Mouse (Mus musculus): Measurements from ENCODE around the gene Hoxb9. TPM values are rescaled to one million over a fixed set of nuclear protein-coding genes. Genes with fewer than 3 reads are reported as not detected.

The Hoxb9 gene
- total and polyA plus RNA-seq, 3 experiments: not detected

DNA sequence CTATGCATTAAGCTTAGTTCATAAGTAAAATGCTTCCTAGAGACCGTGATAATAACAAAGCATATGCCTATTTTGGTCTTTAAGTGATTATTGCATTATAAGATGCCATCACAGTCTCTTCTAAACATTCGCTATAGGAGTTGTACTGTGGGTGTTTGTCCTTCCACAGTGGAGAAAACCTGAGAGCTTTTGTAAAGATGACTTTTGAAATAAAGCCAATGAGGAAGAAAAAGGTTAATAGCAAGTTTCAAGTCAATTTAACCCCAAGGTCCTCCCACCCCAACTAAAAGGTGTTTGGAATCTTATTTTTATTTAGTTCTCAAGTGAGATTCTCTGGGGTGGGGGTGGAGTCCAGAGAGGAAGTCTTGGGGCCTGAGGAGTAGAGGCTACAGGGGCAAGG lies 41.9 kb downstream of the Hoxb9 start:
- Histone ChIP-seq H3K4me1 (ENCODE audit: control insufficient read depth in 1 of 2, insufficient read depth in 2 of 2) (peaks cover 4 to 29% of the 10 kb centered on the region in 2 experiments; a peak in 2 of 4 replicates), H3K9me3 (replicated peaks; ENCODE audit: low read length) (no peaks in the 10 kb centered on the region), H3K79me2 (replicated peaks; ENCODE audit: control insufficient read depth, extremely low read depth, insufficient read depth, poor library complexity, severe bottlenecking) (no peaks in the 10 kb centered on the region), H3K27me3 (replicated peaks) (peaks cover 64% of the 10 kb centered on the region), H3K4me3 (replicated peaks in 1 of 3; ENCODE audit: low read depth in 2 of 3, low read length in 2 of 3, poor library complexity in 1 of 3) (no peak overlapping the region), H3K9ac (ENCODE audit: insufficient read depth, low read depth) (no peak overlapping the region), H3K27ac (ENCODE audit: insufficient read depth, low read depth) (no peak overlapping the region), H3K4me2 (ENCODE audit: insufficient read depth, low read depth, poor library complexity, severe bottlenecking) (no peak overlapping the region), H3K36me3 (replicated peaks in 1 of 2; ENCODE audit: control insufficient read depth in 1 of 2, insufficient read depth in 1 of 2, low read length in 1 of 2) (no peaks in the 10 kb centered on the region)
- TF ChIP-seq EP300 (IDR thresholded peaks at IDR 0.05; ENCODE audit: low read length) (no peak), MAFK (IDR thresholded peaks at IDR 0.05; ENCODE audit: insufficient replicate concordance, low read length) (no peak), GABPA (IDR thresholded peaks at IDR 0.05; ENCODE audit: insufficient replicate concordance, low read depth, low read length) (no peak), BHLHE40 (IDR thresholded peaks at IDR 0.05; ENCODE audit: low read depth, low read length) (no peak), RAD21 (IDR thresholded peaks at IDR 0.05; ENCODE audit: low read depth, low read length) (no peak), NELFE (IDR thresholded peaks at IDR 0.05; ENCODE audit: low read depth, low read length) (no peak), ZKSCAN1 (IDR thresholded peaks at IDR 0.05; ENCODE audit: borderline replicate concordance, low read depth, low read length) (no peak), MYC (IDR thresholded peaks at IDR 0.05; ENCODE audit: low read depth, low read length) (no peak), IRF4 (IDR thresholded peaks at IDR 0.05; ENCODE audit: low read depth, low read length) (no peak), ZNF384 (IDR thresholded peaks at IDR 0.05; ENCODE audit: low read depth, low read length) (no peak), TCF12 (IDR thresholded peaks at IDR 0.05; ENCODE audit: low read depth, low read length) (no peak), RCOR1 (conservative IDR thresholded peaks at IDR 0.05; ENCODE audit: low read depth, low read length) (no peak), HCFC1 (IDR thresholded peaks at IDR 0.05; ENCODE audit: low read depth, low read length) (no peak), ZC3H11A (IDR thresholded peaks at IDR 0.05; ENCODE audit: low read depth, low read length) (no peak), MXI1 (IDR thresholded peaks at IDR 0.05; ENCODE audit: low read depth, low read length) (no peak), MAX (IDR thresholded peaks at IDR 0.05; ENCODE audit: low read length) (no peak), POLR2AphosphoS2 (IDR thresholded peaks at IDR 0.05; ENCODE audit: low read depth, low read length) (no peak)
- DNase-seq (ENCODE audit: extremely low read depth): no peak
- dilution Hi-C loops (cut with MboI; ENCODE audit: extremely low pct_ligation_motif_present, extremely low pct_unique_long_range_greater_than_20kb, low sequenced_read_pairs): no loop called here
- in situ Hi-C loops (cut with MboI; ENCODE audit: low pct_ligation_motif_present, low pct_unique_long_range_greater_than_20kb, low sequenced_read_pairs): loop anchor here (25.0 kb wide), 1 partner anchor 224 kb away; no protein-coding TSS in a partner anchor

DNA sequence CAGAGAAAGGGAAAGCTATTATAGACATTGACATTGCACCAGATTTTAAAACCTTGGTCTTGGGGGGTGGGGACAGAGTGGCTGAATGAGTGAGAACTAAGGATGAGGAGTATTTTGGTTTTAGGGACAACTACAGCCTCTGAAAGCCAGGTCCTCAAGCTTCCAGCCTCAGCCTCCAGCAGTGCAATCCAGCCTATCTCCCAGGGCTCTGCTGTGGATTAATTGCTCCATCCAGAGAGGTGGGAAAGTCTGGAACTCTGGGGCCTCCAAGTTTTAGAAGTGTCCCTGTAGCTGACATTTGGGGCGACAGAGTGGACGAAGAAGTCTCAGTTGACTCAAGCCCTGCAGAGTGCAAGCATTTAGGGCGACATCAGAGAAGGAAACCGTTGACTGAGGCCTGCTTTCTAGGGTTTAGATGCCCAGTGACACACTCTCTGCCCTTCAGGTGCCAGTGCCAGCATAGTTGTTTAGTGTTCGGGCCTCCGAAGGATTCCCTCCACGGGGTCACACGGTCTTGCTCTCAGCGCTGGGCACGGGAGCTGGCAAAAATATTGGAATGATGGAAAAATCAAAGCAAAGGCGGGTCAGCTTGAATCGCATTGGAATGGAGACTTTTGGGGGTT lies 42.7 kb downstream of the Hoxb9 start:
- no peak overlapping the region for H3K27ac ChIP-seq (ENCODE audit: insufficient read depth, low read depth)
- in situ Hi-C loops (cut with MboI; ENCODE audit: low pct_ligation_motif_present, low pct_unique_long_range_greater_than_20kb, low sequenced_read_pairs) (loop anchor here (25.0 kb wide), 1 partner anchor 223 kb away; no protein-coding TSS in a partner anchor), dilution Hi-C loops (cut with MboI; ENCODE audit: extremely low pct_ligation_motif_present, extremely low pct_unique_long_range_greater_than_20kb, low sequenced_read_pairs) (no loop called here)
- H3K4me1 ChIP-seq (ENCODE audit: control insufficient read depth in 1 of 2, insufficient read depth in 2 of 2): peaks cover 4 to 30% of the 10 kb centered on the region in 2 experiments; a peak in 2 of 4 replicates
- H3K4me3 ChIP-seq (replicated peaks in 1 of 3; ENCODE audit: low read depth in 2 of 3, low read length in 2 of 3, poor library complexity in 1 of 3): no peak overlapping the region
- H3K36me3 ChIP-seq (replicated peaks in 1 of 2; ENCODE audit: control insufficient read depth in 1 of 2, insufficient read depth in 1 of 2, low read length in 1 of 2): no peaks in the 10 kb centered on the region
- no peaks in the 10 kb centered on the region for H3K79me2 ChIP-seq (replicated peaks; ENCODE audit: control insufficient read depth, extremely low read depth, insufficient read depth, poor library complexity, severe bottlenecking)
- H3K9me3 ChIP-seq (replicated peaks; ENCODE audit: low read length): no peaks in the 10 kb centered on the region
- DNase-seq (ENCODE audit: extremely low read depth): no peak
- H3K27me3 ChIP-seq (replicated peaks): peaks cover 58% of the 10 kb centered on the region
- TF ChIP-seq RCOR1 (conservative IDR thresholded peaks at IDR 0.05; ENCODE audit: low read depth, low read length) (no peak), ELF1 (IDR thresholded peaks at IDR 0.05; ENCODE audit: low read depth, low read length) (no peak), SMC3 (IDR thresholded peaks at IDR 0.05; ENCODE audit: low read depth, low read length) (no peak), ETS1 (conservative IDR thresholded peaks at IDR 0.05; ENCODE audit: low read depth, low read length) (no peak), KAT2A (IDR thresholded peaks at IDR 0.05; ENCODE audit: insufficient replicate concordance, low read length) (no peak), NRF1 (IDR thresholded peaks at IDR 0.05; ENCODE audit: low read depth, low read length) (no peak), RAD21 (IDR thresholded peaks at IDR 0.05; ENCODE audit: low read depth, low read length) (no peak), UBTF (IDR thresholded peaks at IDR 0.05; ENCODE audit: low read depth, low read length) (no peak)
- no peak overlapping the region for H3K4me2 ChIP-seq (ENCODE audit: insufficient read depth, low read depth, poor library complexity, severe bottlenecking)
- H3K9ac ChIP-seq (ENCODE audit: insufficient read depth, low read depth): no peak overlapping the region
